Mouse (Mus musculus): ENCODE data around the gene Scn11a. TPM values are rescaled to one million over a fixed set of nuclear protein-coding genes. Genes with fewer than 3 reads are reported as not detected.

The Scn11a gene
- polyA plus RNA-seq (2015; fragmentation: Nextera tagmentation; extraction: Ambion mirVana), result not detected in 2 replicates

GRCm38 (mm10) chr9:119825297-119825696, at the start of gene Scn11a:
Scn11a (minus strand) TSS chr9:119825456.
- H3K36me3 ChIP-seq, result no peaks in the 10 kb centered on the region
- no peak within 1 kb of the TSS for H3K4me2 ChIP-seq
- no peak within 1 kb of the TSS for H3K4me3 ChIP-seq
- H3K27me3 ChIP-seq (replicated peaks), result no peaks in the 10 kb centered on the region
- 28% methylated on average over 4 of the region's 4 CpGs for WGBS
- ATAC-seq (ENCODE audit: extremely low read depth, insufficient number of reproducible peaks, low FRiP score, low TSS enrichment), result no peak
- 0 out of 2 replicates have a peak, but pooled peaks cover 2% of the 10 kb centered on the region for H3K4me1 ChIP-seq
- H3K9ac ChIP-seq, result no peak within 1 kb of the TSS
- no peaks in the 10 kb centered on the region for H3K9me3 ChIP-seq
- H3K27ac ChIP-seq (replicated peaks), result no peak within 1 kb of the TSS

- ATAC-seq (ENCODE audit: extremely low read depth, insufficient number of reproducible peaks, low FRiP score, low TSS enrichment), result no peak
- Histone ChIP-seq H3K4me3 (no peak overlapping the region), H3K27ac (replicated peaks) (no peak overlapping the region), H3K27me3 (replicated peaks) (no peaks in the 10 kb centered on the region), H3K9ac (no peak overlapping the region), H3K4me1 (no peaks in the 10 kb centered on the region), H3K36me3 (no peaks in the 10 kb centered on the region), H3K4me2 (no peak overlapping the region), H3K9me3 (peaks cover 16% of the 10 kb centered on the region; the same call in 1 of the 2 replicates)
- WGBS, result 59% methylated on average over 8 of the region's 8 CpGs
Measured at GRCm38 (mm10) chr9:119854170-119854569, 28.9 kb upstream of the Scn11a start.

GRCm38 (mm10) chr9:119853071-119853846, 28.0 kb upstream of the Scn11a start:
- WGBS, result 72% methylated on average over 2 of the region's 2 CpGs
- no peak overlapping the region for H3K4me3 ChIP-seq
- H3K9ac ChIP-seq, result no peak overlapping the region
- no peak overlapping the region for H3K4me2 ChIP-seq
- ATAC-seq (ENCODE audit: extremely low read depth, insufficient number of reproducible peaks, low FRiP score, low TSS enrichment), result no peak
- no peaks in the 10 kb centered on the region for H3K36me3 ChIP-seq
- no peak overlapping the region for H3K27ac ChIP-seq (replicated peaks)
- peaks cover 13% of the 10 kb centered on the region; the same call in 1 of the 2 replicates for H3K9me3 ChIP-seq
- no peaks in the 10 kb centered on the region for H3K4me1 ChIP-seq
- no peaks in the 10 kb centered on the region for H3K27me3 ChIP-seq (replicated peaks)

GRCm38 (mm10) chr9:119852347-119853030, 27.2 kb upstream of the Scn11a start:
- ATAC-seq (ENCODE audit: extremely low read depth, insufficient number of reproducible peaks, low FRiP score, low TSS enrichment), result no peak
- H3K4me3 ChIP-seq, result no peak overlapping the region
- WGBS, result 74% methylated on average over 10 of the region's 10 CpGs

DNA sequence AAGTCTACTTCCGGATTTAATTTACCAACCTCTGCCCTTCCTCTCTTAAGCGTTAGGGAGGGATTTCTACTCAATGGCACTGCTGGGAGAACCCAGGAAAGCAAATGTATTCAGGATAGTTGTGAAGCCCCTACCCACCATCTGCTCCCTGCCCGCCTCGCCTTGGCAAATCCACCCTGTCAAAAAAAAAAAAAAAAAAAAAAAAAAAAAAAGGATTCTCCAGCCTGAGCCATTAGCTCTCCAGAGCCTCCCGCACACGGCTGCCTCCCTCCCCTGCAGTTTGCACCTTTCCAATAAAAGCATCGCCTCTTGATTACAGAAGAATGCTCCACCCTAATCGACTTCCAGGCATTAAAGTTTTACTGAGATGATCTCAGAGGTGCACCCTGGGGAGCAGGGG, 24.0 kb upstream of the Scn11a start:
- peaks cover 6% of the 10 kb centered on the region; the same call in 1 of the 2 replicates for H3K27me3 ChIP-seq (replicated peaks)
- no peak overlapping the region for H3K4me3 ChIP-seq
- 25% methylated on average over 8 of the region's 8 CpGs for whole genome bisulfite sequencing
- no peak overlapping the region for H3K27ac ChIP-seq (replicated peaks)
- no peak overlapping the region for H3K4me2 ChIP-seq
- no peaks in the 10 kb centered on the region for H3K4me1 ChIP-seq
- ATAC-seq (ENCODE audit: extremely low read depth, insufficient number of reproducible peaks, low FRiP score, low TSS enrichment), result no peak
- no peak overlapping the region for H3K9ac ChIP-seq
- H3K36me3 ChIP-seq, result no peaks in the 10 kb centered on the region
- H3K9me3 ChIP-seq, result no peaks in the 10 kb centered on the region

More at GRCm38 (mm10) chr9:119852347-119853030, 27.2 kb upstream of the Scn11a start:
- H3K36me3 ChIP-seq, result no peaks in the 10 kb centered on the region
- H3K9me3 ChIP-seq, result peaks cover 5% of the 10 kb centered on the region; the same call in 1 of the 2 replicates
- H3K4me1 ChIP-seq, result no peaks in the 10 kb centered on the region
- H3K27ac ChIP-seq (replicated peaks), result no peak overlapping the region
- no peak overlapping the region for H3K4me2 ChIP-seq
- H3K27me3 ChIP-seq (replicated peaks), result no peaks in the 10 kb centered on the region
- no peak overlapping the region for H3K9ac ChIP-seq

DNA sequence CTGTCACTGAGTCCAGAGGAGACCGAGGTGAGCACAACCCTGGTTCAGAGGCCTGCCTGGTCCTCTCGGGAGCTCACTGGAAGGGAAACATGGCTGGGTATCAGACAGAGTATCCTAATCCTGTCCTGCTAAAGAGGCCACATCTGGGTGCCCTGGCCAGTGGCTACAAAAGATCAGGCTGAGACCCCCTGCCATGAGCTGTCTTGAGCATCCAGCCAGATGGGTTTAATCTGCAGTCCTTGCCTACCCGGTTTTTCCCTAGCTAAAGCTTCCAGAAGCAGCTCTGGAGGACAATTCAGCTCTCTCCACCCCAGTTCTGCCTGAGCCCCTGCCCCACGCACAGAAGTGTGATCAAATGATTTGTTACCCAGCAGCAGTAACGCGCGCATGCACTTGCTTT, 23.4 kb upstream of the Scn11a start:
- Histone ChIP-seq H3K4me1 (no peaks in the 10 kb centered on the region), H3K9ac (no peak overlapping the region), H3K4me3 (no peak overlapping the region), H3K9me3 (no peaks in the 10 kb centered on the region), H3K4me2 (no peak overlapping the region), H3K36me3 (no peaks in the 10 kb centered on the region), H3K27me3 (replicated peaks) (peaks cover 6% of the 10 kb centered on the region; the same call in 1 of the 2 replicates), H3K27ac (replicated peaks) (no peak overlapping the region)
- WGBS, result 30% methylated on average over 7 of the region's 7 CpGs
- ATAC-seq (ENCODE audit: extremely low read depth, insufficient number of reproducible peaks, low FRiP score, low TSS enrichment), result no peak

GRCm38 (mm10) chr9:119847187-119847586, 21.9 kb upstream of the Scn11a start:
- Histone ChIP-seq H3K4me3 (no peak overlapping the region), H3K9ac (no peak overlapping the region), H3K4me1 (no peaks in the 10 kb centered on the region), H3K9me3 (no peaks in the 10 kb centered on the region), H3K4me2 (no peak overlapping the region), H3K36me3 (no peaks in the 10 kb centered on the region), H3K27me3 (replicated peaks) (peaks cover 6% of the 10 kb centered on the region; the same call in 1 of the 2 replicates), H3K27ac (replicated peaks) (no peak overlapping the region)
- no peak for ATAC-seq (ENCODE audit: extremely low read depth, insufficient number of reproducible peaks, low FRiP score, low TSS enrichment)
- WGBS, result 71% methylated on average over 6 of the region's 6 CpGs

GRCm38 (mm10) chr9:119844724-119845123, 19.5 kb upstream of the Scn11a start:
- 56% methylated on average over 5 of the region's 5 CpGs for WGBS
- Histone ChIP-seq H3K4me2 (no peak overlapping the region), H3K36me3 (no peaks in the 10 kb centered on the region), H3K4me1 (no peaks in the 10 kb centered on the region), H3K4me3 (no peak overlapping the region), H3K27ac (replicated peaks) (no peak overlapping the region), H3K9me3 (no peaks in the 10 kb centered on the region), H3K9ac (no peak overlapping the region), H3K27me3 (replicated peaks) (peaks cover 6% of the 10 kb centered on the region; the same call in 1 of the 2 replicates)
- ATAC-seq (ENCODE audit: extremely low read depth, insufficient number of reproducible peaks, low FRiP score, low TSS enrichment), result no peak

- Histone ChIP-seq H3K4me2 (no peak overlapping the region), H3K4me1 (no peaks in the 10 kb centered on the region), H3K36me3 (no peaks in the 10 kb centered on the region), H3K27ac (replicated peaks) (no peak overlapping the region), H3K9ac (no peak overlapping the region), H3K27me3 (replicated peaks) (peaks cover 6% of the 10 kb centered on the region; the same call in 1 of the 2 replicates), H3K4me3 (no peak overlapping the region), H3K9me3 (no peaks in the 10 kb centered on the region)
- no peak for ATAC-seq (ENCODE audit: extremely low read depth, insufficient number of reproducible peaks, low FRiP score, low TSS enrichment)
- WGBS, result 69% methylated on average over 4 of the region's 4 CpGs
Measured at GRCm38 (mm10) chr9:119843549-119843948, 18.3 kb upstream of the Scn11a start.

DNA sequence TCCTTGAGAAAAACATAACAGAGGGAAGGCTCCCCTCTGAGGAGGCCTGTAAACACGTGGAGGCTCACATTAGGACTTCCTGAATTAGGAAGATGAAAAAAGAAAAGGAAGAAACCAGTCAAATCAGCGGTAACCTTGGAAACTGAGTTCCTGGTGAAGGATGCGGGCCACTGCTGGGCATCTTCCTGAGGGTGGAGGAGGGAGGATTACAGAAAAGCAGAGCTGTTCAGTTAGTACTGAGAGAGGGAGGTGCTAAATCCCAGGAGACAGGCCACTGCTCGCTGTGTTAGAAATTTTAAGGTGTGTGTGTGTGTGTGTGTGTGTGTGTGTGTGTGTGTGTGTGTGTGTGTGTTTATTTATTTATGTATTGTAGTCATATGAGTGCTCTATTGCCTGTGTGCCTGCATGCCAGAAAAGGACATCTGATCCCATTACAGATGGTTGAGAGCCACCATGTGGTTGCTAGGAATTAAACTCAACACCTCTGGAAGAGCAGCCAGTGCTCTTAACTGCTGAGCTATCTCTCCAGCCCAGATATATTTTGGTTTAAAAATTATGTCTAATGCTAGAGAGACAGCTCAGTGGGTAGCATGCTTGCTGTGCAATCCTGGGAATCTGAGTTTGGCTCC, 17.4 kb upstream of the Scn11a start:
- Histone ChIP-seq H3K27ac (replicated peaks) (no peak overlapping the region), H3K36me3 (no peaks in the 10 kb centered on the region), H3K27me3 (replicated peaks) (peaks cover 6% of the 10 kb centered on the region; the same call in 1 of the 2 replicates), H3K4me3 (no peak overlapping the region), H3K4me2 (no peak overlapping the region), H3K4me1 (no peaks in the 10 kb centered on the region), H3K9me3 (no peaks in the 10 kb centered on the region), H3K9ac (no peak overlapping the region)
- WGBS, result 43% methylated on average over 4 of the region's 4 CpGs
- no peak for ATAC-seq (ENCODE audit: extremely low read depth, insufficient number of reproducible peaks, low FRiP score, low TSS enrichment)

- H3K4me2 ChIP-seq, result no peak overlapping the region
- H3K9me3 ChIP-seq, result no peaks in the 10 kb centered on the region
- ATAC-seq (ENCODE audit: extremely low read depth, insufficient number of reproducible peaks, low FRiP score, low TSS enrichment), result no peak
- H3K9ac ChIP-seq, result no peak overlapping the region
- H3K4me3 ChIP-seq, result no peak overlapping the region
- H3K4me1 ChIP-seq, result no peaks in the 10 kb centered on the region
- WGBS, result 45% methylated on average over 6 of the region's 6 CpGs
- peaks cover 6% of the 10 kb centered on the region; the same call in 1 of the 2 replicates for H3K27me3 ChIP-seq (replicated peaks)
- no peak overlapping the region for H3K27ac ChIP-seq (replicated peaks)
- H3K36me3 ChIP-seq, result no peaks in the 10 kb centered on the region
Measured at GRCm38 (mm10) chr9:119842091-119842490, 16.8 kb upstream of the Scn11a start.
